Mouse (Mus musculus): ENCODE data around the gene Hoxd12. TPM values are rescaled to one million over a fixed set of nuclear protein-coding genes. Genes with fewer than 3 reads are reported as not detected.

Gene Hoxd12
- total and polyA plus RNA-seq, 2 experiments from 2014 or later = not detected

- H3K9me3 ChIP-seq (replicated peaks; ENCODE audit: control insufficient read depth, low read length) = no peaks in the 10 kb centered on the region
- H3K4me3 ChIP-seq (ENCODE audit: low read depth, low read length) = peak overlapping the region; percentile 41; the same call in 1 of the 2 replicates
- H3K27me3 ChIP-seq (ENCODE audit: control insufficient read depth, insufficient read depth, low read length) = peaks cover 100% of the 10 kb centered on the region
- H3K27ac ChIP-seq (ENCODE audit: low read depth) = no peak overlapping the region
- no peak for ATAC-seq (ENCODE audit: insufficient read depth, low read depth)
- H3K36me3 ChIP-seq (replicated peaks; ENCODE audit: control insufficient read depth, insufficient read depth, low read length) = no peaks in the 10 kb centered on the region
- DNase-seq (ENCODE audit: low spot score) = no peak
- no peak for TF ChIP-seq EP300 (IDR thresholded peaks at IDR 0.05; ENCODE audit: low read depth)
- no peak for TF ChIP-seq CTCF (IDR thresholded peaks at IDR 0.05; ENCODE audit: low read depth)
- peak overlapping the region; percentile 3; the same call in 1 of the 2 replicates for H3K4me2 ChIP-seq (ENCODE audit: low read depth, low read length)
- H3K4me1 ChIP-seq (ENCODE audit: control insufficient read depth, insufficient read depth) = peaks cover 8% of the 10 kb centered on the region; the same call in 1 of the 2 replicates
- 19% methylated on average over 5 of the region's 5 CpGs for WGBS
- no peak overlapping the region for H3K9ac ChIP-seq (replicated peaks; ENCODE audit: low read depth, low read length)
These were observed 3.0 kb upstream of the Hoxd12 start for GRCm38 (mm10) chr2:74671847-74672246.

GRCm38 (mm10) chr2:74672481-74673362, 2.1 kb upstream of the Hoxd12 start:
- WGBS = 7% methylated on average over 40 of the region's 40 CpGs
- TF ChIP-seq EP300 (IDR thresholded peaks at IDR 0.05; ENCODE audit: low read depth) = no peak
- TF ChIP-seq CTCF (IDR thresholded peaks at IDR 0.05; ENCODE audit: low read depth) = peak; percentile 73
- ATAC-seq (ENCODE audit: insufficient read depth, low read depth) (peak; percentile 67), DNase-seq (ENCODE audit: low spot score) (no peak)
- Histone ChIP-seq H3K4me3 (ENCODE audit: low read depth, low read length) (peak overlapping the region; percentile 41), H3K4me1 (ENCODE audit: control insufficient read depth, insufficient read depth) (peaks cover 8% of the 10 kb centered on the region; the same call in 1 of the 2 replicates), H3K9ac (replicated peaks; ENCODE audit: low read depth, low read length) (no peak overlapping the region), H3K4me2 (ENCODE audit: low read depth, low read length) (peak overlapping the region; percentile 61), H3K9me3 (replicated peaks; ENCODE audit: control insufficient read depth, low read length) (no peaks in the 10 kb centered on the region), H3K27me3 (ENCODE audit: control insufficient read depth, insufficient read depth, low read length) (peaks cover 100% of the 10 kb centered on the region), H3K36me3 (replicated peaks; ENCODE audit: control insufficient read depth, insufficient read depth, low read length) (no peaks in the 10 kb centered on the region), H3K27ac (ENCODE audit: low read depth) (no peak overlapping the region)

DNA sequence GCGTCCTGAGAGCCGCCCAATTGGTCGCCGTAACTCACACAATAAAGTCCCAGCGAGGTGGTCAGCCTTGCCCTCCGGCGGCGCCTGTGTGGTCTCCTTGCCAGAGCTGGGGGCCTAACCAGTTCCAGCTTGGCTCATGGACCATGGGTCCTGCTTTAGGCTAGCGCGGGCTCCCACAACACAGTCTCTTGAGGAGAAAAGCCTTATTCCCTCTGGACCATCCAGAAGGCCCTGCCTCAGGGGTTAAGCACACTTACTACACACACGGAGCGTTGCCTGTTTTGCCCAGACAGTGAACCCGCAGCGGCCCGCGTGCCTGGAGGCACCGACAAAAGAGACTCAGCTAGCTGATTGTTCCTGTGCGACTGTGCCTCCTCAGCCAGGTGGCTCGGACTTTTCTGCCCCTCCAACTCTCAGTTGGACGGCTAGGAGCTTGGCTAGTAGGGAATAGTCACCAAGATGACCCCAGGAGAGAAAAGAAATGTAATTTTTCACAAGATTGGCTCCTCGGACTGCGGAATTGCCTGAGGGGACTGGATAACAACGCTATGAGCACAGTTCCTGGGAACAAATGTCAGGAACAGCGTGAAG, 883 bp upstream of the Hoxd12 start:
- 4% methylated on average over 24 of the region's 24 CpGs for WGBS
- H3K4me1 ChIP-seq (ENCODE audit: control insufficient read depth, insufficient read depth) = 0 out of 2 replicates have a peak, but pooled peaks cover 4% of the 10 kb centered on the region
- TF ChIP-seq EP300 (IDR thresholded peaks at IDR 0.05; ENCODE audit: low read depth) (no peak), CTCF (IDR thresholded peaks at IDR 0.05; ENCODE audit: low read depth) (no peak)
- no peak for DNase-seq (ENCODE audit: low spot score)
- no peak for ATAC-seq (ENCODE audit: insufficient read depth, low read depth)
- no peak overlapping the region for H3K4me2 ChIP-seq (ENCODE audit: low read depth, low read length)
- H3K9ac ChIP-seq (replicated peaks; ENCODE audit: low read depth, low read length) = no peak overlapping the region
- H3K27ac ChIP-seq (ENCODE audit: low read depth) = no peak overlapping the region
- H3K9me3 ChIP-seq (replicated peaks; ENCODE audit: control insufficient read depth, low read length) = no peaks in the 10 kb centered on the region
- no peaks in the 10 kb centered on the region for H3K36me3 ChIP-seq (replicated peaks; ENCODE audit: control insufficient read depth, insufficient read depth, low read length)
- H3K4me3 ChIP-seq (ENCODE audit: low read depth, low read length) = no peak overlapping the region
- H3K27me3 ChIP-seq (ENCODE audit: control insufficient read depth, insufficient read depth, low read length) = peaks cover 100% of the 10 kb centered on the region

GRCm38 (mm10) chr2:74675666-74676282, 961 bp downstream of the Hoxd12 start:
- no peak for TF ChIP-seq EP300 (IDR thresholded peaks at IDR 0.05; ENCODE audit: low read depth)
- no peak for TF ChIP-seq CTCF (IDR thresholded peaks at IDR 0.05; ENCODE audit: low read depth)
- Histone ChIP-seq H3K9ac (replicated peaks; ENCODE audit: low read depth, low read length) (no peak overlapping the region), H3K27ac (ENCODE audit: low read depth) (no peak overlapping the region), H3K4me2 (ENCODE audit: low read depth, low read length) (no peak overlapping the region), H3K36me3 (replicated peaks; ENCODE audit: control insufficient read depth, insufficient read depth, low read length) (no peaks in the 10 kb centered on the region), H3K4me1 (ENCODE audit: control insufficient read depth, insufficient read depth) (0 out of 2 replicates have a peak, but pooled peaks cover 4% of the 10 kb centered on the region), H3K4me3 (ENCODE audit: low read depth, low read length) (no peak overlapping the region), H3K27me3 (ENCODE audit: control insufficient read depth, insufficient read depth, low read length) (peaks cover 100% of the 10 kb centered on the region), H3K9me3 (replicated peaks; ENCODE audit: control insufficient read depth, low read length) (no peaks in the 10 kb centered on the region)
- WGBS = 7% methylated on average over 23 of the region's 24 CpGs
- DNase-seq (ENCODE audit: low spot score) (no peak), ATAC-seq (ENCODE audit: insufficient read depth, low read depth) (no peak)

DNA sequence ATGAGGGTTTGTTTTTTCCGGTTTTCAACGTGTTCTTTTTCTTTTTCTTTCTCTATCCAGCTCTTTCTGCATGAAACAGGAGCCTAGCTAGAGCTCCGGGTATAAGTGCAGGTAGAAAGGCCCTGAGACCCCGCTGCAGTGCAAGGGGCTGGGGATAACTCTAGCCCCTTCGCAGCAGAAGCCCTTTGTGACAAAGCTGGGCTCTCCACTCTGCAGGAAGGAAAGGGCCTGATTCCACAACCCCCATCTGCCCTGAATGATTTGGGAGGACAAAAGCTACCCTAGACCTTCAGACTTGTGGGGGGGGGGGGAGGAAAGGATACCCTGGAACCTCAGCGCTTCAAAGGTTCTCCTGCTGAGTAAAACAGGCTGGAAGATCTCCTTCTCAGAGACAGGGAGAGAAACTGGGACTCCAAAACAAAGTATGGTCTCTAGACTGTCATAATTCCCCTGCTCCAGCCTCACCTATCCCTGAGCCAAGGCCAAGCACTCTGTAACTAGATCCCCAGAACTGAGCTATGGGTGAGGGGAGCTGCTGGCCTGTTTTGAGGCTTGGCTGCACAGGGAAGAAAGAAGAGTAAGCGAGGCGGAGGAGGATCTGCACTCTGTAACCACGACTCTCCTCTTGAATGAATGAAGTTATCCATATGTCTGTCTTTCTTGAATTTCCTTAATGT, 1.7 kb downstream of the Hoxd12 start:
- Histone ChIP-seq H3K4me3 (ENCODE audit: low read depth, low read length) (no peak overlapping the region), H3K4me2 (ENCODE audit: low read depth, low read length) (no peak overlapping the region), H3K36me3 (replicated peaks; ENCODE audit: control insufficient read depth, insufficient read depth, low read length) (no peaks in the 10 kb centered on the region), H3K4me1 (ENCODE audit: control insufficient read depth, insufficient read depth) (0 out of 2 replicates have a peak, but pooled peaks cover 4% of the 10 kb centered on the region), H3K27me3 (ENCODE audit: control insufficient read depth, insufficient read depth, low read length) (peaks cover 100% of the 10 kb centered on the region), H3K27ac (ENCODE audit: low read depth) (no peak overlapping the region), H3K9ac (replicated peaks; ENCODE audit: low read depth, low read length) (no peak overlapping the region), H3K9me3 (replicated peaks; ENCODE audit: control insufficient read depth, low read length) (no peaks in the 10 kb centered on the region)
- ATAC-seq (ENCODE audit: insufficient read depth, low read depth) = no peak
- WGBS = 6% methylated on average over 9 of the region's 9 CpGs
- DNase-seq (ENCODE audit: low spot score) = no peak
- TF ChIP-seq CTCF (IDR thresholded peaks at IDR 0.05; ENCODE audit: low read depth) = no peak
- no peak for TF ChIP-seq EP300 (IDR thresholded peaks at IDR 0.05; ENCODE audit: low read depth)

All from heart, postnatal 0 days (tissue).